8 mouse cellular contexts compared by ENCODE assay signal in genomic region chr3:65317876-65318537, GRCm38 (mm10).
DNase-seq lines count a peak whose midpoint lies in the region; ATAC-seq and TF ChIP-seq lines count a peak whose summit lies in the region.
"Had no signal": no experiment of that assay in that cellular context is flagged by ENCODE, and none has a peak within 500 bp of the region (broad histone marks: within the 10 kb centered on the region; RNA-seq: fewer than 3 reads in every experiment).

No protein-coding gene starts in this region.

- no peaks in the 10 kb centered on the region for H3K36me3 ChIP-seq in midbrain, embryonic 10.5 days
- H3K36me3 ChIP-seq in midbrain, embryonic 15.5 days (replicated peaks), result no peaks in the 10 kb centered on the region
- H3K36me3 ChIP-seq in ES-E14 (ENCODE audit: control insufficient read depth, insufficient read depth, low read length, poor library complexity, severe bottlenecking), result no peaks in the 10 kb centered on the region
- no peaks in the 10 kb centered on the region for H3K36me3 ChIP-seq in limb, embryonic 10.5 days
- H3K36me3 ChIP-seq in small intestine, adult 2 months (ENCODE audit: control insufficient read depth, insufficient read depth, low read length), result no peaks in the 10 kb centered on the region

- no peak overlapping the region for H3K4me3 ChIP-seq in midbrain, embryonic 10.5 days
- no peak overlapping the region for H3K4me3 ChIP-seq in midbrain, embryonic 15.5 days
- no peak overlapping the region for H3K4me3 ChIP-seq in ES-E14 (ENCODE audit: insufficient read depth in 1 of 2, low read depth in 1 of 2, low read length in 2 of 2, poor library complexity in 1 of 2, severe bottlenecking in 1 of 2)
- H3K4me3 ChIP-seq in limb, embryonic 10.5 days, result no peak overlapping the region
- no peak overlapping the region for H3K4me3 ChIP-seq in small intestine, adult 2 months (ENCODE audit: low read depth, low read length)
- H3K4me3 ChIP-seq: myocyte had no signal

- TF ChIP-seq POLR2A in small intestine, adult 2 months (IDR thresholded peaks at IDR 0.05; ENCODE audit: low read depth, low read length), result no peak

- in situ Hi-C loops in ES-E14 (cut with MboI; ENCODE audit: low sequenced_read_pairs in 2 of 2, unreplicated experiment in 2 of 2), result no loop called here

- H3K9ac ChIP-seq in midbrain, embryonic 15.5 days, result no peak overlapping the region
- no peak overlapping the region for H3K9ac ChIP-seq in ES-E14 (ENCODE audit: insufficient read depth, low read depth, low read length, poor library complexity, severe bottlenecking)

- no peaks in the 10 kb centered on the region for H3K4me1 ChIP-seq in midbrain, embryonic 10.5 days
- H3K4me1 ChIP-seq in midbrain, embryonic 15.5 days, result no peaks in the 10 kb centered on the region
- no peaks in the 10 kb centered on the region for H3K4me1 ChIP-seq in ES-E14 (ENCODE audit: control insufficient read depth in 2 of 2, insufficient read depth in 2 of 2, low read length in 2 of 2, poor library complexity in 1 of 2)
- H3K4me1 ChIP-seq in limb, embryonic 10.5 days, result no peaks in the 10 kb centered on the region
- H3K4me1 ChIP-seq in small intestine, adult 2 months (ENCODE audit: control insufficient read depth, insufficient read depth, insufficient read length, low read length), result no peaks in the 10 kb centered on the region

- ATAC-seq in midbrain, embryonic 15.5 days (replicated peaks), result no peak

- TF ChIP-seq CTCF in small intestine, adult 2 months (IDR thresholded peaks at IDR 0.05; ENCODE audit: extremely low read depth, insufficient read length, insufficient replicate concordance, low read depth, low read length), result peak; percentile 50; the same call in 1 of the 2 replicates

- H3K27ac ChIP-seq in midbrain, embryonic 10.5 days (replicated peaks), result no peak overlapping the region
- no peak overlapping the region for H3K27ac ChIP-seq in midbrain, embryonic 15.5 days
- no peak overlapping the region for H3K27ac ChIP-seq in ES-E14 (ENCODE audit: insufficient read depth, low read depth, low read length, poor library complexity, severe bottlenecking)
- H3K27ac ChIP-seq in limb, embryonic 10.5 days, result no peak overlapping the region
- H3K27ac ChIP-seq in small intestine, adult 2 months (ENCODE audit: insufficient read depth, low read depth, low read length), result no peak overlapping the region

- DNase-seq in midbrain, embryonic 10.5 days (ENCODE audit: low spot score), result peak; percentile 50
- peak; percentile 47 for DNase-seq in ES-E14 (ENCODE audit: low read depth, low spot score)
- DNase-seq in adrenal gland, postnatal 25 days, result peak; percentile 48
- peak; percentile 9 for DNase-seq in gastrocnemius, postnatal 25 days
- DNase-seq in limb, embryonic 10.5 days (ENCODE audit: low spot score), result peak; percentile 62

- no peak overlapping the region for H3K4me2 ChIP-seq in midbrain, embryonic 15.5 days

- 44% methylated on average over 10 of the region's 10 CpGs for whole genome bisulfite sequencing in midbrain, embryonic 10.5 days
- 44% methylated on average over 10 of the region's 10 CpGs for whole genome bisulfite sequencing in midbrain, embryonic 15.5 days
- WGBS in limb, embryonic 10.5 days, result 46% methylated on average over 10 of the region's 10 CpGs
- WGBS in small intestine, adult 2 months, result 37% methylated on average over 10 of the region's 10 CpGs

- no peaks in the 10 kb centered on the region for H3K9me3 ChIP-seq in midbrain, embryonic 10.5 days (replicated peaks)
- H3K9me3 ChIP-seq in midbrain, embryonic 15.5 days, result no peaks in the 10 kb centered on the region
- no peaks in the 10 kb centered on the region for H3K9me3 ChIP-seq in ES-E14 (ENCODE audit: control insufficient read depth, insufficient read depth, low read depth, low read length)
- H3K9me3 ChIP-seq in limb, embryonic 10.5 days (replicated peaks), result no peaks in the 10 kb centered on the region

- H3K27me3 ChIP-seq in midbrain, embryonic 10.5 days (ENCODE audit: low read depth, poor library complexity, severe bottlenecking), result no peaks in the 10 kb centered on the region
- no peaks in the 10 kb centered on the region for H3K27me3 ChIP-seq in midbrain, embryonic 15.5 days (replicated peaks)
- no peaks in the 10 kb centered on the region for H3K27me3 ChIP-seq in limb, embryonic 10.5 days (ENCODE audit: low read depth, poor library complexity, severe bottlenecking)
- H3K27me3 ChIP-seq in small intestine, adult 2 months (ENCODE audit: control insufficient read depth, insufficient read depth, low read length), result no peaks in the 10 kb centered on the region

TF ChIP-seq in ES-E14, 5 proteins besides CTCF, POLR2A, EP300 and RAD21:
- TF ChIP-seq ZC3H11A (IDR thresholded peaks at IDR 0.05; ENCODE audit: borderline replicate concordance, low read depth, low read length) (peak; percentile 43; the same call in 1 of the 2 replicates), ZNF384 (IDR thresholded peaks at IDR 0.05; ENCODE audit: low read depth, low read length) (no peak), HCFC1 (IDR thresholded peaks at IDR 0.05; ENCODE audit: borderline replicate concordance, insufficient read depth, low read length) (no peak)

Comparison
In these comparisons a context has a peak if more than half of its experiments do, and no peak if none do; other contexts are left out.
1. DNase-seq: peak in every context shown above with its lines; median percentile 62 in limb, embryonic 10.5 days; 50 in midbrain, embryonic 10.5 days; 48 in adrenal gland, postnatal 25 days; 47 in ES-E14; 9 in gastrocnemius, postnatal 25 days.